Mouse (Mus musculus): ENCODE data around the gene Zfp11.

Zfp11 gene

GRCm38 (mm10) chr5:129611060-129611459, 58.8 kb downstream of the Zfp11 start:
- peak; percentile 58 for DNase-seq (ENCODE audit: low spot score)

DNA sequence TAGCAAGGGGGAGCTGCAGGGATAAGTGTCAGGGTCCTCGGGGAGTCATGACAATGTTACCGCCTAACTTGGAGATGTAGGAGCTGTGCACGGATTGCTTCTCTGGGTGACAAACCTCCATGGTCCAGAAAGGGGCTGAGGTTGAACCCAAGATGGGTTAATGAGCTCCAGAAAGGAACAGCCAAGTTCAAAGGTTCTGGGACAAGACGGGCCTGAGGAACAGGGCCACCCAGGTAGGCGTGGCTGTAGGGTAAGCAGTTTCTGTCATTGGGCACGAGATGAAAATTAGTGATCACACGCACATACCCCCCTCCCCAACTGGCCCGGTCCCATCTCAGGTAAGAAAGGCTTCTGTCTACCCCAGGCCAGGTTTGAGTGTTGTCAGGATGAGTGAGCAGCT, 62.4 kb downstream of the Zfp11 start:
- no peak for DNase-seq (ENCODE audit: low spot score)
